Mouse (Mus musculus): ENCODE results near the gene Olfr130. TPM values are rescaled to one million over a fixed set of nuclear protein-coding genes. Genes with fewer than 3 reads are reported as not detected.

Olfr130 gene
- polyA plus RNA-seq, 2 experiments: not detected

- Histone ChIP-seq H3K4me2 (ENCODE audit: low read depth) (no peak within 1 kb of the TSS), H3K4me1 (replicated peaks; ENCODE audit: control insufficient read depth in 2 of 2, insufficient read depth in 2 of 2, low read length in 1 of 2) (no peaks in the 10 kb centered on the region), H3K9me3 (ENCODE audit: control insufficient read depth, low read length) (no peaks in the 10 kb centered on the region), H3K27me3 (ENCODE audit: control insufficient read depth, insufficient read depth, low read length) (no peaks in the 10 kb centered on the region), H3K36me3 (replicated peaks; ENCODE audit: control insufficient read depth, insufficient read depth, low read depth) (no peaks in the 10 kb centered on the region), H3K9ac (replicated peaks) (no peak within 1 kb of the TSS), H3K4me3 (ENCODE audit: insufficient read depth in 1 of 2, low read depth in 2 of 2, low read length in 2 of 2) (no peak within 1 kb of the TSS), H3K27ac (no peak within 1 kb of the TSS)
- DNase-seq (ENCODE audit: low read depth in 3 of 3, low spot score in 3 of 3): no peak
- no peak for ATAC-seq (ENCODE audit: insufficient read depth)
- TF ChIP-seq CTCF (IDR thresholded peaks at IDR 0.05; ENCODE audit: low read depth): no peak
- no peak for TF ChIP-seq EP300 (IDR thresholded peaks at IDR 0.05; ENCODE audit: low read depth)
These were observed 24.9 kb downstream of the Olfr130 start, which contains the start of gene Olfr131 for GRCm38 (mm10) chr17:38088593-38088992. TSS of gene Olfr131 (minus strand) at chr17:38088693.

Other genes starting within 250 kb of the Olfr130 start
- not detected in 2 replicates for gene Olfr125, start 231.0 kb upstream of the Olfr130 start, polyA plus RNA-seq (2012; rRNA removed)
- not detected in 2 replicates for gene Olfr125, start 231.0 kb upstream of the Olfr130 start, polyA plus RNA-seq (2014; fragmentation: Nextera tagmentation; extraction: Ambion mirVana)
- not detected in 2 replicates for gene Olfr126, start 216.4 kb upstream of the Olfr130 start, polyA plus RNA-seq (2012; rRNA removed)
- gene Olfr126, start 216.4 kb upstream of the Olfr130 start, polyA plus RNA-seq (2014; fragmentation: Nextera tagmentation; extraction: Ambion mirVana): not detected in 2 replicates
- gene Olfr127, start 163.5 kb upstream of the Olfr130 start, polyA plus RNA-seq (2012; rRNA removed): not detected in 2 replicates
- not detected in 2 replicates for gene Olfr127, start 163.5 kb upstream of the Olfr130 start, polyA plus RNA-seq (2014; fragmentation: Nextera tagmentation; extraction: Ambion mirVana)
- gene Olfr128, start 143.4 kb upstream of the Olfr130 start, polyA plus RNA-seq (2012; rRNA removed): not detected in 2 replicates
- gene Olfr128, start 143.4 kb upstream of the Olfr130 start, polyA plus RNA-seq (2014; fragmentation: Nextera tagmentation; extraction: Ambion mirVana): not detected in 2 replicates
- gene Olfr761, start 110.8 kb upstream of the Olfr130 start, polyA plus RNA-seq (2012; rRNA removed): not detected in 2 replicates
- not detected in 2 replicates for gene Olfr761, start 110.8 kb upstream of the Olfr130 start, polyA plus RNA-seq (2014; fragmentation: Nextera tagmentation; extraction: Ambion mirVana)
- gene Olfr129, start 3.8 kb upstream of the Olfr130 start, polyA plus RNA-seq (2012; rRNA removed): not detected in 2 replicates
- not detected in 2 replicates for gene Olfr129, start 3.8 kb upstream of the Olfr130 start, polyA plus RNA-seq (2014; fragmentation: Nextera tagmentation; extraction: Ambion mirVana)
- gene Olfr131, start 24.8 kb downstream of the Olfr130 start, polyA plus RNA-seq (2012; rRNA removed): not detected in 2 replicates
- not detected in 2 replicates for gene Olfr131, start 24.8 kb downstream of the Olfr130 start, polyA plus RNA-seq (2014; fragmentation: Nextera tagmentation; extraction: Ambion mirVana)
- gene Olfr132, start 70.6 kb downstream of the Olfr130 start, polyA plus RNA-seq (2012; rRNA removed): not detected in 2 replicates
- gene Olfr132, start 70.6 kb downstream of the Olfr130 start, polyA plus RNA-seq (2014; fragmentation: Nextera tagmentation; extraction: Ambion mirVana): not detected in 2 replicates
- gene Olfr133, start 81.4 kb downstream of the Olfr130 start, polyA plus RNA-seq (2012; rRNA removed): not detected in 2 replicates
- not detected in 2 replicates for gene Olfr133, start 81.4 kb downstream of the Olfr130 start, polyA plus RNA-seq (2014; fragmentation: Nextera tagmentation; extraction: Ambion mirVana)
- gene Olfr134, start 107.5 kb downstream of the Olfr130 start, polyA plus RNA-seq (2012; rRNA removed): not detected in 2 replicates
- gene Olfr134, start 107.5 kb downstream of the Olfr130 start, polyA plus RNA-seq (2014; fragmentation: Nextera tagmentation; extraction: Ambion mirVana): not detected in 2 replicates
- not detected in 2 replicates for gene Olfr135, start 140.4 kb downstream of the Olfr130 start, polyA plus RNA-seq (2012; rRNA removed)
- gene Olfr135, start 140.4 kb downstream of the Olfr130 start, polyA plus RNA-seq (2014; fragmentation: Nextera tagmentation; extraction: Ambion mirVana): not detected in 2 replicates
- not detected in 2 replicates for gene Olfr138, start 197.1 kb downstream of the Olfr130 start, polyA plus RNA-seq (2012; rRNA removed)
- not detected in 2 replicates for gene Olfr138, start 197.1 kb downstream of the Olfr130 start, polyA plus RNA-seq (2014; fragmentation: Nextera tagmentation; extraction: Ambion mirVana)
- gene Olfr137, start 243.6 kb downstream of the Olfr130 start, polyA plus RNA-seq (2012; rRNA removed): not detected in 2 replicates
- not detected in 2 replicates for gene Olfr137, start 243.6 kb downstream of the Olfr130 start, polyA plus RNA-seq (2014; fragmentation: Nextera tagmentation; extraction: Ambion mirVana)